Mouse (Mus musculus): ENCODE data around the gene 2410141K09Rik. TPM values are rescaled to one million over a fixed set of nuclear protein-coding genes. Genes with fewer than 3 reads are reported as not detected.

Gene 2410141K09Rik
- 0.10 TPM in 1 of 2 replicates, not detected in the other for polyA plus RNA-seq (2012; ENCODE audit: low replicate concordance)

DNA sequence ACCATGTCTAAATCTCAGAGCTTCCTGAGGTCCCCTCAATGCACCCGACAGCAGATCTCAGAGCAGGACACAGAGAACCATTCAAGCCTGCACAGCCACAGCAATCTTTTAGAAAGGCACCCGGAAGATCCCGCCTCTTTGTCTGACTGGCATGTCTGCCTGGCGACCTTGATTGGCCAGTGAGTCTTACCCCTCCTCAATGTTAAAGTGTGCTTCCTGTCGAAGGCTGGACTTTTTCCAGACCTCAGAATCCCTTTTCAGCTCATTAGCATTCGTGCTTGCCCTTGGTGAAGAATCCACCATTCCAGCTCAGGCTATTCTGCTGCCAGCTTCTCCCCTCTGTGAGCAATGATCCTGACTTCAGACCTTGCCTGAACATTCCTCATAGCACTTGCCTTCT lies at the start of gene 2410141K09Rik:
TSS of gene 2410141K09Rik (minus strand) at position 101 of the 400 bp plus-strand sequence.

Other genes starting within 250 kb of the 2410141K09Rik start
- gene Gm10772, start 213.5 kb downstream of the 2410141K09Rik start, polyA plus RNA-seq (2012; ENCODE audit: low replicate concordance), result not detected in 2 replicates